Mouse (Mus musculus): ENCODE measurements at regions not wholly inside any gene's neighbourhood (a gene's known extent, or its start where the extent isn't known, plus 50 kb on each side); places are given as distances from the start of the nearest gene placed in this dataset.

GRCm38 (mm10) chr8:79515282-79515783 lies 116.0 kb upstream of the Smad1 start:
- TF ChIP-seq CTCF (IDR thresholded peaks at IDR 0.05; ENCODE audit: insufficient read depth, low read depth, low read length) (no peak), POLR2A (IDR thresholded peaks at IDR 0.05; ENCODE audit: insufficient read depth, low read depth, low read length) (no peak)

Measured in olfactory bulb, adult 2 months (tissue).